Mouse (Mus musculus) forebrain, postnatal 0 days (tissue): Measurements from ENCODE around the gene Clcnka. TPM values are rescaled to one million over a fixed set of nuclear protein-coding genes. Genes with fewer than 3 reads are reported as not detected.

Experiments
- ATAC-seq: fragments of 200-750 bp; cut with Nextera tagmentation; 2 replicates; pipeline ENCODE4 v1.8.0; 2017; ENCODE audit warnings: mild to moderate bottlenecking, moderate library complexity
- DNase-seq: peaks from one replicate; pipeline ENCODE4 v3.0.0-alpha.2; 2015
- H3K27ac ChIP-seq: fragments of 300-500 bp; sonication (generic); 2 replicates; pipeline ENCODE4 v1.5.1; 2014; ENCODE audit warnings: low read depth, mild to moderate bottlenecking, antibody characterized with exemption, low read length, moderate library complexity, mixed read lengths
- H3K27me3 ChIP-seq: fragments of 300-500 bp; sonication (generic); 2 replicates; pipeline ENCODE4 v1.6.1; 2014; ENCODE audit warnings: mild to moderate bottlenecking, low read length, mixed read lengths; ENCODE audit not compliant: insufficient read depth
- H3K36me3 ChIP-seq: fragments of 300-500 bp; sonication (generic); 2 replicates; pipeline ENCODE4 v1.6.1; 2014; ENCODE audit warnings: mild to moderate bottlenecking, moderate library complexity; ENCODE audit not compliant: insufficient read depth
- H3K4me1 ChIP-seq: fragments of 300-500 bp; sonication (generic); 2 replicates; pipeline ENCODE4 v1.6.1; 2014; ENCODE audit warnings: antibody characterized with exemption; ENCODE audit not compliant: insufficient read depth
- H3K4me2 ChIP-seq: fragments of 300-500 bp; sonication (generic); 2 replicates; pipeline ENCODE4 v1.6.1; 2014; ENCODE audit warnings: low read depth, mild to moderate bottlenecking, moderate library complexity
- H3K4me3 ChIP-seq: fragments of 300-500 bp; sonication (generic); 2 replicates; pipeline ENCODE4 v1.5.1; 2014; ENCODE audit warnings: low read depth, low read length, mixed read lengths
- H3K9ac ChIP-seq: fragments of 300-500 bp; sonication (generic); 2 replicates; pipeline ENCODE4 v1.6.1; 2014; ENCODE audit warnings: mild to moderate bottlenecking
- H3K9me3 ChIP-seq: fragments of 300-500 bp; sonication (generic); 2 replicates; pipeline ENCODE4 v1.6.1; 2016; ENCODE audit warnings: low read length
- CTCF ChIP-seq: sonication (generic); IDR thresholded peaks from 2 replicates; pipeline ENCODE4 v1.5.1; 2016; ENCODE audit warnings: antibody characterized with exemption, control low read depth, low read depth
- WGBS: fragments of 180-500 bp; shearing (Covaris S2); extraction: QIAGEN DNeasy Blood & Tissue Kit; methylation state at CpG from one replicate; pipeline ENCODE4 v1.1.7; 2014; 5-methylcytosine and 5-hydroxymethylcytosine counted together
- polyA plus RNA-seq: library from polyadenylated mRNA; unstranded; fragments of >200 nt; fragmentation: Nextera tagmentation; extraction: Ambion mirVana; gene quantifications from 2 replicates; pipeline ENCODE4 v1.2.1, GENCODE M21; 2015
- total RNA-seq: library from RNA; depleted of rRNA; stranded (reverse); fragments of >200 nt; gene quantifications from 2 replicates; pipeline ENCODE4 v1.2.3, GENCODE M21; 2014

Gene Clcnka
- total and polyA plus RNA-seq, 2 experiments from 2014 or later, result 0.10 to 0.24 TPM

DNA sequence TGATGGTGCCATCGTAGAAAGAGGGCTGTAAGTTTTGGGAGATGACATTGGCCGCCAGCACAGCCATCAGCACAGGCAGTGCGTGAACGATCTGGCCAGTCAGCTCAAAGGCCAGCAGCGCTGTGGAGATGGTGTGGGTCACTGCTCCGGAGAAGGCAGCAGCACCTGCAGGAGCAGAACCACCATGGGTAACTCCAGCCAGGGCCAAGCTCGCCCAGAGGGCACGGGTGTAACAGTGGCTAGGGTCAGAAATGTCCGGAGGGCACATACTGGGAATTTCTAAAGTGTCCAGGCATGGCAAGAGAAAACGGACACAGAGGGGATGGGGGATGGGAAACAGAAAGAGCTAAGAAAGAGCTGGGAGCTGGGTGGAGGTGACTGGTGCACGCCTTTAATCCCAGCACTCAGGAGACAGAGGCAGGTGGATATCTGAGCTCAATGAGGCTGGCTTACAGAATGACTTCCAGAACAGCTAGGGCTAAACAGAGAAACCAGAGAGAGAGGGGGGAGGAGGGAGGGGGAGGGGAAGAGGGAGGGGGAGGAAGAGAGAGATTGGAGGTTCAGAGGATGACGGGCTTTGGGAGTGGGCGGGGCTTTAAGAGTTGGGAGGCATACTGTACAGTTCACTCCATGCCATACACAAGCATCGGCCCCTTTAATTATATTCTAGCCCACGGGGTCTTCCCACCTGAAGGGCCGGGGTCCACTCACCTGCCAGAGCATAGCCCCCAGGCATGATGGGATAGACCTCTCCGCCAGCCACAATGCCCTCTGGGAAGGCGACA, 9.0 kb downstream of the Clcnka start:
- TF ChIP-seq CTCF, result no peak
- WGBS, result 73% methylated on average over 18 of the region's 18 CpGs
- no peak overlapping the region for H3K4me2 ChIP-seq
- H3K4me1 ChIP-seq, result no peaks in the 10 kb centered on the region
- H3K9me3 ChIP-seq, result no peaks in the 10 kb centered on the region
- H3K27me3 ChIP-seq, result no peaks in the 10 kb centered on the region
- H3K9ac ChIP-seq, result no peak overlapping the region
- no peak overlapping the region for H3K4me3 ChIP-seq
- no peak overlapping the region for H3K27ac ChIP-seq
- ATAC-seq, result no peak
- DNase-seq, result no peak
- no peaks in the 10 kb centered on the region for H3K36me3 ChIP-seq

DNA sequence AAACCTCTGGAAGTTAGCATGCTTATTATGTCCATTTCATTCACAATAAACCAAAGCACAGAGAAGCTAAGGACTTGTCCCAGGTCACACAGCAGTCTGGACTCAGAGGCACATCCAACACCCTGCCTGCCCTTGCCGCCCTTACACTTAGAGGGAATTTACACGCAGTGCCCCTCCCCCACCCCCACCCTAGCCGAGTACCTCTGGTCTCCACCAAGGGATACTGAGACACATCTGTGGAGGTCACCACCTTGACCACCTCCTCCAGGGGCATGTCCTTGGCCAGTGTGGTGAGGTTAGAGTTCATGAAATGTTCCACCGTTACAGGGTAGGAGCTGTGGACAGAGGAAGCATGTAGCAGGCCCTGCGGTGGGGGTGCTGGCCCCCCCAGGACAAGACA, 10.6 kb downstream of the Clcnka start:
- WGBS, result 66% methylated on average over 5 of the region's 5 CpGs
- no peak overlapping the region for H3K9ac ChIP-seq
- H3K9me3 ChIP-seq, result no peaks in the 10 kb centered on the region
- H3K4me2 ChIP-seq, result no peak overlapping the region
- H3K27me3 ChIP-seq, result peaks cover 13% of the 10 kb centered on the region; the same call in 1 of the 2 replicates
- no peak overlapping the region for H3K4me3 ChIP-seq
- H3K4me1 ChIP-seq, result no peaks in the 10 kb centered on the region
- H3K36me3 ChIP-seq, result no peaks in the 10 kb centered on the region
- ATAC-seq, result no peak
- H3K27ac ChIP-seq, result no peak overlapping the region
- no peak for TF ChIP-seq CTCF
- DNase-seq, result no peak

DNA sequence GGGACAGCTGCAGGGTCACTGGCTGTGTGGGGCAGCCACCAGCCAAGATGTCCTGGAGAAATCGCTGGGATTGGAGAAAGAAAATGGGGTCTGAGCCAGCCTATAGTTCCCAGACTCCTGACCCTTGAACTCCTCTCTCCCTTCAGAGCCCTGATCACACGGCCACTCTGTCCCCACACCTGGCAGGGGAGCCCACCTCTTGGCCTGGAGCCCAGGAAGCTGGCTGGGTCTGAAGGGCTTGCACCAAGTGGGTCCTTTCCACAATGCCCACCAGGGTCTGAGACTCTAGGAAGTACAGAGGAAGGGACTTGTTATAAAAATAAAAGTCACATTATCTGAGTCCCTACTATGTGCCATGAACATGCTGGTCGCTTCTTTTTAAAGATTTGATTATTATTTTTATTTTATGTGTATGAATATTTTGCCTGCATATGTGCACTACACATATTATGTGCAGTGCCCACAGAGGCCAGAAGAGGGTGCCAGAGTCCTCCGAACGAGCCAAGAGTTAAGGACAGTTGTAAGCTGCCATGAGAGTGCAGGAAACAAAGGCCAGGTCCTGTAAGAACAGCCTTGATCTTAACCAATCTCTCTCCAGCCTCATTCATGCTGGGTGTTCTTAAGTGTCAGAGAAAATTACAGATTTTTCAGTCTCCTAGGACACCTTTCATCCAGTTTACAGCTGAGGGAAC, 11.3 kb downstream of the Clcnka start:
- H3K27me3 ChIP-seq, result peaks cover 17% of the 10 kb centered on the region; the same call in 1 of the 2 replicates
- H3K4me3 ChIP-seq, result no peak overlapping the region
- WGBS, result 15% methylated on average over 5 of the region's 5 CpGs
- TF ChIP-seq CTCF, result peak; percentile 82
- H3K27ac ChIP-seq, result no peak overlapping the region
- no peaks in the 10 kb centered on the region for H3K4me1 ChIP-seq
- no peak overlapping the region for H3K4me2 ChIP-seq
- H3K9ac ChIP-seq, result no peak overlapping the region
- ATAC-seq, result peak; percentile 52
- DNase-seq, result peak; percentile 85
- H3K9me3 ChIP-seq, result no peaks in the 10 kb centered on the region
- H3K36me3 ChIP-seq, result peaks cover 4% of the 10 kb centered on the region; the same call in 1 of the 2 replicates

DNA sequence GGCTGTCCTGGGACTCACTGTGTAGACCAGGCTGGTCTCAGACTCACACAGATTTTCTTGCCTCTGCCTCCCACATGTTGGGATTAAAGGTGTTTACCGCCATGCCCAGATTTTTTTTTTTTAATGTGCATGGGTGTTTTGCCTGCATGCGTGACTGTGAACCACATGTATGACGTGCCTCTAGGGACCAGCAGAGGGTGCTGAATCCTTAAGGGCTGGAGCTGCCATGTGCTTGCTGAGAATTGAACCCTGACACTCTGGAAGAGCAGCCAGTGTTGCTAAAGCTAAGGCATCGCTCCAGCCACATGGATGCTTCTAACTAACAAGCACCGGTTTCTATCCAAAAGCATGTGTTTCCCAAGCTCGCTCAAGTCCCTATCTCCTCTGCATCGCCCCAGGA, 12.4 kb downstream of the Clcnka start:
- H3K4me3 ChIP-seq, result no peak overlapping the region
- DNase-seq (no peak), ATAC-seq (no peak)
- TF ChIP-seq CTCF, result peak; percentile 49
- H3K4me1 ChIP-seq, result no peaks in the 10 kb centered on the region
- no peak overlapping the region for H3K9ac ChIP-seq
- 69% methylated on average over 7 of the region's 7 CpGs for WGBS
- no peaks in the 10 kb centered on the region for H3K9me3 ChIP-seq
- peaks cover 8% of the 10 kb centered on the region; the same call in 1 of the 2 replicates for H3K36me3 ChIP-seq
- no peak overlapping the region for H3K4me2 ChIP-seq
- peaks cover 17% of the 10 kb centered on the region; the same call in 1 of the 2 replicates for H3K27me3 ChIP-seq
- H3K27ac ChIP-seq, result no peak overlapping the region

DNA sequence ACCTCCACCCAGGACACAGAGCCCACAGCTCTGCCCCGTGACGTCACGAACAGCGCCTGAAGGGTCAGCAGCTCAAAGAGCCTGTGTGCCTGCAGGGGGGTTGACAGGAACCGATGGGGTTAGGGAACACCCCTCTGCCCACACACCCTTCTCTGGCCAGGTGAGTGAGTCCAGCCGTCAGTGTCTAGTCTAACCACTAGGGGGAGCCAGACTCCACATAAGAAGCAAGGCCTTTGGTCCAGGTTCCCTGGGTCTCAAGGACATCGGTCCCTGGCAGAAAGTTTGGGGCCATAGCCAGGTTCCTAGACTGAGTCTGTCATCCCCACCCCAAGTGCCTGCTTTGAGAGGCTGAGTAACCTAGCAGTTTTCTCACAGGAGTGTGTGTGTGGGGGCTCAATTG, 13.2 kb downstream of the Clcnka start:
- Histone ChIP-seq H3K36me3 (peaks cover 8% of the 10 kb centered on the region; the same call in 1 of the 2 replicates), H3K27me3 (peaks cover 17% of the 10 kb centered on the region; the same call in 1 of the 2 replicates), H3K27ac (no peak overlapping the region), H3K9me3 (no peaks in the 10 kb centered on the region), H3K4me3 (no peak overlapping the region), H3K4me2 (no peak overlapping the region), H3K9ac (no peak overlapping the region), H3K4me1 (no peaks in the 10 kb centered on the region)
- WGBS, result under 1% methylated on average over 7 of the region's 7 CpGs
- no peak for ATAC-seq
- peak; percentile 62 for DNase-seq
- TF ChIP-seq CTCF, result peak; percentile 90

DNA sequence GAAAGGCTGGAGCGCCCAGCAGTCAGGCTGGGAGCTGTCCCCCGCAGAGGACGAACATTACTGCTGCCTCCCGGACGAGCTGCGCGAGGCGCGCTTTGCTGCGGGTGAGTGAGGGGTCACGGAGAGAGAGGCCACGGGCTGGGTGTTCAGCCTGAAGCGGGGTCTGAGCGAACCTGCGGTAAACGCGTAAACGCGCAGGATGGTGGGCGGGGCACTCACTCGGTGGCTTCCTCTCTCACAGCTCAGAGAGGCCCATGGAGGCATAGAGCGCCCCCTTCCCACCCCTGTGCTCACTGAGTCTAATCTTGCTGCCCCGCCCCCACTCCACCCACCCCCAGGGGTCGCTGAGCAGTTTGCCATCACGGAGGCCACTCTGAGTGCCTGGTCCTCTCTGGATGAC, 16.1 kb downstream of the Clcnka start:
- peak overlapping the region; percentile 33 for H3K9ac ChIP-seq
- no peak overlapping the region for H3K27ac ChIP-seq
- peak; percentile 44 for TF ChIP-seq CTCF
- DNase-seq (peak; percentile 50), ATAC-seq (peak; percentile 76)
- H3K4me2 ChIP-seq, result peak overlapping the region; percentile 51
- no peaks in the 10 kb centered on the region for H3K4me1 ChIP-seq
- H3K4me3 ChIP-seq, result peak overlapping the region; percentile 30
- H3K9me3 ChIP-seq, result no peaks in the 10 kb centered on the region
- 7% methylated on average over 25 of the region's 25 CpGs for WGBS
- H3K36me3 ChIP-seq, result peaks cover 8% of the 10 kb centered on the region; the same call in 1 of the 2 replicates
- H3K27me3 ChIP-seq, result peaks cover 17% of the 10 kb centered on the region; the same call in 1 of the 2 replicates

DNA sequence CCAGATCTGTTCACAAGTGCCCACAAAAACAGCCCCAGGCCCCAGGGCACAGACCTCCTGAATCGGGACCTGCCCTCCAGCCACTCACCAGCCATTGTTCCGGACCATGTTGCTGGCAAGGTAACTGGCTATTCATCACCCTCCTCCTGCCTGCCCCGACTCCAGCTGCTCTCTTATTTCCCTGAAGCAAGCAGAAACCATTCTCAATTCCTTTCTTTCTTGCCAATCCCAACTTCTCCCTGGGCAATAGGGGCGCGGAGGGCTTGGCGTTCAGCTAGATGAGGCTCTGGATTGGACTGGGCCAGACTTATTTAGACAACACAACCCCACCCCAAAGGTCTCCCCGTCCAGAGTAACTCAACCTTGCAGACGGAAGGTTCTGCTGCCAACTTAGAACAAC, 18.9 kb downstream of the Clcnka start:
- ATAC-seq, result no peak
- no peak for TF ChIP-seq CTCF
- 47% methylated on average over 8 of the region's 8 CpGs for WGBS

More for the DNA sequence above, 18.9 kb downstream of the Clcnka start:
- Histone ChIP-seq H3K36me3 (peaks cover 8% of the 10 kb centered on the region; the same call in 1 of the 2 replicates), H3K27me3 (peaks cover 17% of the 10 kb centered on the region; the same call in 1 of the 2 replicates), H3K9ac (no peak overlapping the region), H3K4me3 (no peak overlapping the region), H3K4me1 (no peaks in the 10 kb centered on the region), H3K9me3 (no peaks in the 10 kb centered on the region), H3K27ac (no peak overlapping the region), H3K4me2 (no peak overlapping the region)
- DNase-seq, result no peak
